Mouse (Mus musculus): ENCODE measurements around the gene Ankrd11.

Gene Ankrd11

GRCm38 (mm10) chr8:122923431-122924090 is 118.5 kb downstream of the Ankrd11 start:
- DNase-seq: no peak

DNA sequence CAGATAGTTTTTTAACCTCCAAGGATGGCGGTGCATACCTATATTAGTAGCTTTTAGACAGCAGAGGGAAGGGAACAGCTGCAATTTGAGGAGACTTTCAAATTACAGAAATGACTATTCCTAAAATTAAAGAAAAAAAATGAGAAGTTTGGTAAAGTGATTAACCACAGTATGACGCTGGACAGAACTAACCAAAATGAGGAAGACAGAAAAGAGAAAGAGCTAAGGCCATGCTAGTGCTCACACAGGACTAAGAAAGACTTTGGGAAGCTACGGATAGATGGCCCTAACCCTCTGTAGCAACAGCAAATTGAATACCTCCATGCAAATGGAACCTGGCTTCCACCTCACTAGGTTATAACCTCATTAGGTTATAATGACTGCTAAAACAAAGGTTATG is 119.1 kb downstream of the Ankrd11 start:
- DNase-seq: no peak

- no peak for DNase-seq
These were observed 121.2 kb downstream of the Ankrd11 start for GRCm38 (mm10) chr8:122920890-122921289.

DNA sequence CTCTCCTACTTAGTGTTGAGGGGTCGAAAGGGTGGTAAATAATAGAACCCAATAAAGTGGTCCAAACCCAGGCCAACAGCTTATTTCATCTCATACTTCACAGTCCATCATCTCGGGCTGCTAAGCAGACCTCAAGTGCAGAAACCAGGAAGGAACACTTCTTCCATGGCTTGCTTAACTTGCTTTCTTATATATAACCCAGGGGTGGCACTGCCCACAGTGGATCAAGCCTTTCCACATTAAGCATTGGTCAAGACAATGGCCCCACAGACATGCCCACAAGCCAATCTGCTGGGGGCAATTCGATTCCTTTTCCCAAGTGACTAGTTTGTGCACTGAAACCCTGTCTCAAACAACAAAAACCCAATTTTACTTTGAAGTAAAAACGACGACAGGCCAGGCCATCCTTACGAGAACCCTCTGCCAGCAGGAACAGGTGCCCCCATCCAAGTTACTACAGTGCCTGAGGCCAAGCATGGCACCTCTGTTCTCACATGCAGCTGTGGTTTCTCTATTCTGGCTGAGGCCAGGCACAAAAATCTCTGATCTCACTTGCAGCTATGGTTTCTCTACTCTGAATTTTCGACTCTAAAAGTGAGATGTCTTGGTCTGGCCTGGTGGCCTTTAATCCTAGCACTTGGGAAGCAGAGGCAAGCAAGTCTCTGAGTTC is 123.5 kb downstream of the Ankrd11 start:
- no peak for DNase-seq

- DNase-seq: no peak
These were observed 124.3 kb downstream of the Ankrd11 start for GRCm38 (mm10) chr8:122917531-122918392.

DNA sequence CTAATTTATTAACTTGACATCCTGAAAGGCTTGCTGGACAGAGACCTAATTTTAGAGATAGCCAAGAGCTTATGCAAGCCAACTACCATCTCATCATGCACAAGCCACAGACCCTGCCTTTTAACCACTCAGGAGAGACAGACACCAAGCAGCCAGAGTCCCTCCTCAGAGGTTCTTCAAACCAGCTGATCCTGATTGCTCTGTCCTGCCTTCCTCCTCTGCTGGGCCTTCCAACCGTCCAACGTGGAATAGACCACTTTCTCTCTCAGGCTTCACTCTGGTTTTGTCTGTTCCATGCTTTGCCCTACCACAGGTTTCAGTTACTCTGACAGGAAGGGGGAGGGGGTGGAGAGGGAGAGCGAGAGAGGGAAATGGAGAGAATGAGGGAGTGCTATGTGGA is 125.3 kb downstream of the Ankrd11 start:
- DNase-seq: no peak

DNA sequence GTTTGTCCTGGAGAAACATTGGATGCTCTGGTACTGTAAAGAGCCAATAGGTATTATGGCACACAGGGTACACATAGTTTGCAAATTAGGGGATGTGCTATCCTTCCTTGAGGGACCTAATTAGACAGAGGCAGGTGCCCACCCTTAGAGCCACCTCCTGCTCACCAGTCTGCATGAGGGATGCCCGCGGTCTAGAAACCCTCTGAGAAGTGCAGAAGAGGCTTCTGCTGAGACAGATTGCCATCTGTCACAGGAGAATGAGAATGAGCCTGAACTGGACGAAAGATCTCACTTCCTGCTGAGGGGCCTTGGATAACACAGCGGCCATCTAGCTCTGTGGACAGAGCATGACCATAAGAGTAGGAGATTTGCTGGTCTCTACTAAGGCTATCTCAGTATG is 129.2 kb downstream of the Ankrd11 start:
- no peak for DNase-seq

GRCm38 (mm10) chr8:122912150-122912549 is 129.9 kb downstream of the Ankrd11 start:
- no peak for DNase-seq

GRCm38 (mm10) chr8:122906463-122907021 is 135.5 kb downstream of the Ankrd11 start:
- DNase-seq: peak; percentile 87 to 89

DNA sequence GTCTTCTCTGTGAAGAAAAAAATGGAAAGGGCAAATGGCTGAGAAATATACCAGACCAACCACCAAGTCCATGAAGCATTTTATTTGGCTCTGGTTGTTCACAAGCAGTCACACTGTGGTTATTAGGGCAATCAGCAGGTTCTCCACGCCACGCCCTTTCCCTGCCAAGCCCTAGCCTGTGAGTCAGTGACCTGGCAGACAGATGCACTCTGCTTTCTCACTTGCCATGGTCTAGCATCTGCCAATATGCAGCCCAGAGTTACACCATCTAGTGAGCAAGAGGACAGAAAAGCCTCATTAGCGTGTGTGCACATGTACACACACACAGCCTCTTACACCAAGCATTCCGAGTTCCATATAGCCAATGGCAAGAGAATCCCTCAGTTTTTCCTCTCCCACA is 136.7 kb downstream of the Ankrd11 start:
- DNase-seq: no peak

DNA sequence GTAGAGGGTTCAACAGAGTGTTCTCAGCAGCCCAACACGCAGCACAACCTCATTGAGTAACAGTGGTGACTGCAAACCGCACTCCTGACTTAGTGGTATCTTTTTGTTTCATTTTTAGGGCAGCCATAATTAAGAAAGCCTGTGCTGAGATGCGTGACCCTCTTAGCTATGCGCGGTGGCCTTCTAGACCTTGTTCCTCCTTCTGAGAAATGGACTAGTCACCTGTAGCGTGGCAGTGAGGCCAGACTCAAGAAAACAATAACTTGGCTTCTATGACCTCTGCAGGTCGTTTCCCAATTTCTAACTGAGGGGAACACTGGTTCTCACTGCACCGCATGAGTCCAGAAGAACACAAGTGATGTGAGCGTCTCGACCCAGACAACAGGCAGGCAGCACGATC is 137.6 kb downstream of the Ankrd11 start:
- DNase-seq: peak; percentile 27 to 30

DNA sequence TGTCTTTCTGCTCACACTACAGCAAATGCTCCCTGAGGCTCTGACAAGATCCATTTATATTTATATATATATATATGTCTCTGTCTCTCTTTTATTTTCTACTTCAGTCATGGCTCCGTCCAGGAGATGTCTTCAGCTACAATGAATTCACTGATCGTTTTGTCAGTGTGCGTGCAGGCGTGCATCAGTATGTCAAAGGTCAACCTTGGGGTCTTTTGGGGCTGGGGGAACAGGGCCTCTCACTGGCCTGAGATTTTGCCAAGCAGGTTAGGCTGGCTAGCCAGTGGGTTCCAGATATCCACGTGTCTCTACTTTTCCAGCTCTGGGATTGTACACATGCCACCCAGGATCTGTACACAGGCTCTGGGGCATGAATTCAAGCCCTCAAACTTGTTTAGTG is 139.1 kb downstream of the Ankrd11 start:
- DNase-seq: no peak

GRCm38 (mm10) chr8:122902581-122902980 is 139.5 kb downstream of the Ankrd11 start:
- no peak for DNase-seq

- DNase-seq: no peak
These were observed 140.1 kb downstream of the Ankrd11 start for GRCm38 (mm10) chr8:122901892-122902515.

- DNase-seq: no peak
These were observed 140.6 kb downstream of the Ankrd11 start for GRCm38 (mm10) chr8:122901476-122901875.

GRCm38 (mm10) chr8:122899085-122899484 is 143.0 kb downstream of the Ankrd11 start:
- DNase-seq: no peak

DNA sequence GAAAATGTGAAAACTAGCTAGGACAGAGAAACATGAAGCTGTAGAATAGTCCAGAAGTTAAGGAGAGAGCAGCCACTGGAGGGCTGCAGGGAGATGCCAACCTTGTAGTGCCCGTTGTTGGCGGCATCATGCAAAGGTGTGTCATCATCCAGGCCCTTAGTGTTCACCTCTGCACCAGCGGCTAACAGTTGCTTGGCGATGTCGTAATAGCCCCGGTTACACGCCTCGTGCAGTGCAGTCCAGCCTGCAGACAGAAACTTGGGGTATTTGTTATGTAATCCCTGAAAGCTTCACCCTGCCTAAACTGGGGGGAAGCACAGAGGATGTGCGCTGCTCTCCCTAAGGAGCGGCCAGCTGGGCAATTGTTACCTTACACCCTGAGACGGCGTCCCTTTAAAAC is 143.6 kb downstream of the Ankrd11 start:
- no peak for DNase-seq

DNA sequence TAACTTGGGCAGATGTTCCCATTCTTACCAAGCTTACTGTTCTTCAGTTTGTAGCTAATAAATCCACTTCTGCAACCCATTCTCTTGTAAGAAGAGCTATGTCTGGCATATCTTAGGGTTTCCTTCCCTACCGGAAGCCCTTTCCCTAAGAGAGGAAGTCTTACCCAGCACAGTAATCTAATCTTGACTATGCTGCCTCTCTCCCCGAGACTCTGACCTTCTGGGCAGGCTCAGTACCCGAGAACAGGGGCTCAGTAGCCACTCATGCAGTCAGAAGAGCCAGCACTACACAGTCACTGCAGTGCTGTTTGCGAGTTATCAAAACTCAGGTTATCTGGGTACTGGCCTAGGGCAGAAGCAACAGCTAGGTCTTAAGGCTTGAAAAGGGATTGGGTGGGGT is 144.1 kb downstream of the Ankrd11 start:
- no peak for DNase-seq

DNA sequence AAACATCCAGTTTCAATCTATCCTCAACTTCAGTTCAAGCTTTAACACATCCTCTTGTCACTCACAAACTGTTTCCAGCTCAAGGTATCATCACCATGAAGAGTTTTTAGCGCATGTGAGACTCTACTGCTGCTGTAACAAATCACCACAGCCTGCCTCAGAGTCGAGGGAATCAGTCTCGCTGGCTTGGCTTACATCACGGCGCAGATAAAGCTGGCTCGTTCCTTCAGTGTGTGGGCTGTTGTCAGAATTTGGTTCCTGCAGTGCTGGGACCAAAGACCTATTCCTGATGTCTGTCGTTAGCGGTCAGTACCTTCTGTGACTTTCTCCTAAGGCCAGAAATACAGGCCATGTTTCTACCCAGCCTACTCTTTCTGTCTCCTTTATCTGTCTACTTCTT is 144.9 kb downstream of the Ankrd11 start:
- no peak for DNase-seq

DNA sequence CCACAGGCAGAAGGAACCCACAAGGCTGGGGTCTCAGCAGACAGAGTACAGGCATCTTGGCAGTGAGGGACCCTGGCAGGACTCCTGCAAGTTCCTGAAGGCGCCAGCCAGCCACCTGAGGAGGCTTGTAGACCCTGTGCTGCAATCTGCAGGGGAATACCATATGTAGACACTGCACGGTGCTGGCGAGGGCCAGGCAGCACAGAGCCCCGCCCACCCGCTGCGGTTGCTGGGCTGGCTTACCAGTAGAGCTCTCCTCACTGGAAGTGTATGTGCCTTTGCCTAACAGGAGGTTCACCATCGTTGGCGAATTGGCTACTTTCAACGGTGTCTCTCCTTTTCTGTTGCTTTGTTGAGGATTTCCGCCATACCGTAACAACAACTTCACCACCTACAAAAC is 145.8 kb downstream of the Ankrd11 start:
- DNase-seq: no peak

- DNase-seq: no peak
These were observed 148.6 kb downstream of the Ankrd11 start for GRCm38 (mm10) chr8:122893451-122893850.

DNA sequence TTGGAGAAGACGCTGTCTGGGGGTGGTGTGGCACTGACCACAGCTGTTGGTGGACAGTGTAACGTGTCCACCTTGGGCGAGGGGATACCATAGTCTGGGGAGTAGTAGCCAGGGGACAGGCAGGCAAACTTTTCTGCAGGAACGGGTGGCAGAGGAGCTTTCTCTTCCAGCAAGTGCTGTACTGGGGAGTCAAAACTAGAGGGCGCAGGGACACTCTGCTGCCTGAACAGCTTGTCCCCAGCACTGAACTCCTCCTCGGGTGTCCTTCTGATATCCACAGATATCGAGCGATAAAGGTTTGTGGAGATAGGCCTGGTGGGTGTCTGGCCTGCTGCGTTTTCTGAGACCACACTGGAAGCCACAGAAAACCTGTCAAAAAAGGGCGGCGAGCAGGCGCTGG is 150.6 kb downstream of the Ankrd11 start:
- no peak for DNase-seq

GRCm38 (mm10) chr8:122883671-122884070 is 158.4 kb downstream of the Ankrd11 start:
- DNase-seq: no peak
